Mouse (Mus musculus) intestine, embryonic 15.5 days (tissue): ENCODE data around the gene Pithd1. TPM values are rescaled to one million over a fixed set of nuclear protein-coding genes. Genes with fewer than 3 reads are reported as not detected.
A peak's percentile ranks its signal among the peaks of the same experiment; 100 is the strongest.

Experiments used
- ATAC-seq: fragments of 200-750 bp; cut with Nextera tagmentation; 2 replicates; pipeline ENCODE4 v1.8.0; 2017; ENCODE audit warnings: moderate TSS enrichment, moderate library complexity
- H3K27ac ChIP-seq: fragments of 300-500 bp; sonication (generic); 2 replicates; pipeline ENCODE4 v1.5.1; 2015; ENCODE audit warnings: mild to moderate bottlenecking, inconsistent platforms
- H3K27me3 ChIP-seq: fragments of 300-500 bp; sonication (generic); replicated peaks from 2 replicates; pipeline ENCODE4 v1.6.1; 2015; ENCODE audit warnings: inconsistent platforms
- H3K36me3 ChIP-seq: fragments of 300-500 bp; sonication (generic); 2 replicates; pipeline ENCODE4 v1.6.1; 2015; ENCODE audit warnings: inconsistent platforms
- H3K4me1 ChIP-seq: fragments of 300-500 bp; sonication (generic); replicated peaks from 2 replicates; pipeline ENCODE4 v1.6.1; 2015; ENCODE audit warnings: inconsistent platforms
- H3K4me2 ChIP-seq: fragments of 300-500 bp; sonication (generic); replicated peaks from 2 replicates; pipeline ENCODE4 v1.6.1; 2015; ENCODE audit warnings: mild to moderate bottlenecking, inconsistent platforms
- H3K4me3 ChIP-seq: fragments of 300-500 bp; sonication (generic); replicated peaks from 2 replicates; pipeline ENCODE4 v1.5.1; 2015; ENCODE audit warnings: inconsistent platforms
- H3K9ac ChIP-seq: fragments of 300-500 bp; sonication (generic); 2 replicates; pipeline ENCODE4 v1.6.1; 2015; ENCODE audit warnings: inconsistent platforms
- H3K9me3 ChIP-seq: fragments of 300-500 bp; sonication (generic); 2 replicates; pipeline ENCODE4 v1.6.1; 2016; ENCODE audit warnings: inconsistent platforms
- WGBS: fragments of 180-500 bp; shearing (Covaris S2); methylation state at CpG from one replicate; pipeline ENCODE4 v1.1.7; 2015; 5-methylcytosine and 5-hydroxymethylcytosine counted together
- polyA plus RNA-seq: library from polyadenylated mRNA; unstranded; fragments of >200 nt; fragmentation: Nextera tagmentation; extraction: Ambion mirVana; gene quantifications from 2 replicates; pipeline ENCODE4 v1.2.1, GENCODE M21; 2015

Pithd1 gene
- polyA plus RNA-seq, 1 experiment from 2014 or later: 51.6 TPM

GRCm38 (mm10) chr4:135934708-135935500 is 52.2 kb downstream of the Pithd1 start:
- H3K27me3 ChIP-seq: no peaks in the 10 kb centered on the region
- no peaks in the 10 kb centered on the region for H3K9me3 ChIP-seq
- no peaks in the 10 kb centered on the region for H3K4me1 ChIP-seq
- peak; percentile 34; the same call in 1 of the 2 replicates for ATAC-seq
- H3K9ac ChIP-seq: no peak overlapping the region
- no peak overlapping the region for H3K4me2 ChIP-seq
- H3K4me3 ChIP-seq: no peak overlapping the region
- 65% methylated on average over 12 of the region's 12 CpGs for WGBS
- H3K36me3 ChIP-seq: 0 out of 2 replicates have a peak, but pooled peaks cover 14% of the 10 kb centered on the region
- no peak overlapping the region for H3K27ac ChIP-seq

GRCm38 (mm10) chr4:135931832-135932231 is 55.2 kb downstream of the Pithd1 start:
- 0 out of 2 replicates have a peak, but pooled peaks cover 14% of the 10 kb centered on the region for H3K36me3 ChIP-seq
- 69% methylated on average over 5 of the region's 5 CpGs for WGBS
- H3K9me3 ChIP-seq: no peaks in the 10 kb centered on the region
- no peak overlapping the region for H3K4me2 ChIP-seq
- H3K4me3 ChIP-seq: no peak overlapping the region
- no peak overlapping the region for H3K9ac ChIP-seq
- no peak overlapping the region for H3K27ac ChIP-seq
- no peaks in the 10 kb centered on the region for H3K4me1 ChIP-seq
- ATAC-seq: no peak
- no peaks in the 10 kb centered on the region for H3K27me3 ChIP-seq

- no peak for ATAC-seq
- H3K9me3 ChIP-seq: no peaks in the 10 kb centered on the region
- peak overlapping the region; percentile 36; the same call in 1 of the 2 replicates for H3K27ac ChIP-seq
- no peak overlapping the region for H3K4me3 ChIP-seq
- 0 out of 2 replicates have a peak, but pooled peaks cover 3% of the 10 kb centered on the region for H3K4me1 ChIP-seq
- H3K9ac ChIP-seq: no peak overlapping the region
- no peaks in the 10 kb centered on the region for H3K27me3 ChIP-seq
- H3K4me2 ChIP-seq: no peak overlapping the region
- 91% methylated on average over 8 of the region's 8 CpGs for WGBS
- H3K36me3 ChIP-seq: 0 out of 2 replicates have a peak, but pooled peaks cover 18% of the 10 kb centered on the region
Observed at GRCm38 (mm10) chr4:135930239-135930638, 56.8 kb downstream of the Pithd1 start.

GRCm38 (mm10) chr4:135929828-135930227 is 57.2 kb downstream of the Pithd1 start:
- Histone ChIP-seq H3K9me3 (no peaks in the 10 kb centered on the region), H3K4me1 (0 out of 2 replicates have a peak, but pooled peaks cover 3% of the 10 kb centered on the region), H3K27me3 (no peaks in the 10 kb centered on the region), H3K4me3 (no peak overlapping the region), H3K4me2 (no peak overlapping the region), H3K9ac (no peak overlapping the region), H3K36me3 (0 out of 2 replicates have a peak, but pooled peaks cover 18% of the 10 kb centered on the region), H3K27ac (peak overlapping the region; percentile 36; the same call in 1 of the 2 replicates)
- 62% methylated on average over 9 of the region's 9 CpGs for WGBS
- peak; percentile 72 for ATAC-seq

- Histone ChIP-seq H3K4me1 (0 out of 2 replicates have a peak, but pooled peaks cover 3% of the 10 kb centered on the region), H3K36me3 (0 out of 2 replicates have a peak, but pooled peaks cover 18% of the 10 kb centered on the region), H3K27me3 (no peaks in the 10 kb centered on the region), H3K9me3 (no peaks in the 10 kb centered on the region), H3K4me3 (no peak overlapping the region), H3K9ac (no peak overlapping the region), H3K27ac (peak overlapping the region; percentile 73), H3K4me2 (no peak overlapping the region)
- WGBS: 67% methylated on average over 5 of the region's 5 CpGs
- ATAC-seq: peak; percentile 76
Observed at GRCm38 (mm10) chr4:135929405-135929804, 57.7 kb downstream of the Pithd1 start.

GRCm38 (mm10) chr4:135928376-135928775 is 58.7 kb downstream of the Pithd1 start:
- H3K36me3 ChIP-seq: peaks cover 14% of the 10 kb centered on the region; the same call in 1 of the 2 replicates
- no peak overlapping the region for H3K4me2 ChIP-seq
- 0 out of 2 replicates have a peak, but pooled peaks cover 3% of the 10 kb centered on the region for H3K4me1 ChIP-seq
- ATAC-seq: no peak
- 87% methylated on average over 9 of the region's 9 CpGs for WGBS
- no peak overlapping the region for H3K9ac ChIP-seq
- H3K4me3 ChIP-seq: no peak overlapping the region
- no peak overlapping the region for H3K27ac ChIP-seq
- H3K9me3 ChIP-seq: no peaks in the 10 kb centered on the region
- H3K27me3 ChIP-seq: no peaks in the 10 kb centered on the region

- no peak for ATAC-seq
- no peak overlapping the region for H3K4me3 ChIP-seq
- no peak overlapping the region for H3K9ac ChIP-seq
- no peaks in the 10 kb centered on the region for H3K9me3 ChIP-seq
- H3K4me1 ChIP-seq: peaks cover 6% of the 10 kb centered on the region
- peaks cover 13% of the 10 kb centered on the region; the same call in 1 of the 2 replicates for H3K36me3 ChIP-seq
- H3K27me3 ChIP-seq: no peaks in the 10 kb centered on the region
- H3K4me2 ChIP-seq: no peak overlapping the region
- H3K27ac ChIP-seq: no peak overlapping the region
- WGBS: 86% methylated on average over 3 of the region's 3 CpGs
Observed at GRCm38 (mm10) chr4:135926861-135927260, 60.2 kb downstream of the Pithd1 start.

GRCm38 (mm10) chr4:135926195-135926808 is 60.8 kb downstream of the Pithd1 start:
- no peak overlapping the region for H3K9ac ChIP-seq
- H3K4me2 ChIP-seq: no peak overlapping the region
- H3K4me1 ChIP-seq: peaks cover 11% of the 10 kb centered on the region
- H3K9me3 ChIP-seq: no peaks in the 10 kb centered on the region
- H3K4me3 ChIP-seq: no peak overlapping the region
- 83% methylated on average over 10 of the region's 10 CpGs for WGBS
- H3K27ac ChIP-seq: no peak overlapping the region
- peaks cover 10% of the 10 kb centered on the region; the same call in 1 of the 2 replicates for H3K36me3 ChIP-seq
- ATAC-seq: no peak
- no peaks in the 10 kb centered on the region for H3K27me3 ChIP-seq

Other genes with a start within 250 kb of the Pithd1 start
- 1.1 TPM in 2 replicates for gene Myom3, start 227.5 kb downstream of the Pithd1 start, polyA plus RNA-seq
- 177 and 214 TPM in 2 replicates for gene Srsf10, start 131.5 kb downstream of the Pithd1 start, polyA plus RNA-seq
- 164 and 177 TPM in 2 replicates for gene Pnrc2, start 113.4 kb downstream of the Pithd1 start, polyA plus RNA-seq
- 0.28 and 0.42 TPM in 2 replicates for gene Cnr2, start 91.9 kb downstream of the Pithd1 start, polyA plus RNA-seq
- 134 and 154 TPM in 2 replicates for gene Fuca1, start 66.5 kb downstream of the Pithd1 start, polyA plus RNA-seq
- gene Hmgcl, start 40.8 kb downstream of the Pithd1 start, polyA plus RNA-seq: 105 and 113 TPM in 2 replicates
- 82.5 and 108 TPM in 2 replicates for gene Gale, start 23.5 kb downstream of the Pithd1 start, polyA plus RNA-seq
- gene Lypla2, start 14.6 kb downstream of the Pithd1 start, polyA plus RNA-seq: 99.4 and 108 TPM in 2 replicates
- 34.3 and 34.4 TPM in 2 replicates for gene Eloa, start 34.5 kb upstream of the Pithd1 start, polyA plus RNA-seq
- 464 and 472 TPM in 2 replicates for gene Rpl11, start 66.2 kb upstream of the Pithd1 start, polyA plus RNA-seq
- gene Id3, start 156.2 kb upstream of the Pithd1 start, polyA plus RNA-seq: 269 and 285 TPM in 2 replicates
- 8.1 and 9.8 TPM in 2 replicates for gene E2f2, start 185.1 kb upstream of the Pithd1 start, polyA plus RNA-seq
- 4.6 and 5.4 TPM in 2 replicates for gene Asap3, start 219.1 kb upstream of the Pithd1 start, polyA plus RNA-seq